ENCODE assay signal across 8 mouse cellular contexts in the genomic region with DNA sequence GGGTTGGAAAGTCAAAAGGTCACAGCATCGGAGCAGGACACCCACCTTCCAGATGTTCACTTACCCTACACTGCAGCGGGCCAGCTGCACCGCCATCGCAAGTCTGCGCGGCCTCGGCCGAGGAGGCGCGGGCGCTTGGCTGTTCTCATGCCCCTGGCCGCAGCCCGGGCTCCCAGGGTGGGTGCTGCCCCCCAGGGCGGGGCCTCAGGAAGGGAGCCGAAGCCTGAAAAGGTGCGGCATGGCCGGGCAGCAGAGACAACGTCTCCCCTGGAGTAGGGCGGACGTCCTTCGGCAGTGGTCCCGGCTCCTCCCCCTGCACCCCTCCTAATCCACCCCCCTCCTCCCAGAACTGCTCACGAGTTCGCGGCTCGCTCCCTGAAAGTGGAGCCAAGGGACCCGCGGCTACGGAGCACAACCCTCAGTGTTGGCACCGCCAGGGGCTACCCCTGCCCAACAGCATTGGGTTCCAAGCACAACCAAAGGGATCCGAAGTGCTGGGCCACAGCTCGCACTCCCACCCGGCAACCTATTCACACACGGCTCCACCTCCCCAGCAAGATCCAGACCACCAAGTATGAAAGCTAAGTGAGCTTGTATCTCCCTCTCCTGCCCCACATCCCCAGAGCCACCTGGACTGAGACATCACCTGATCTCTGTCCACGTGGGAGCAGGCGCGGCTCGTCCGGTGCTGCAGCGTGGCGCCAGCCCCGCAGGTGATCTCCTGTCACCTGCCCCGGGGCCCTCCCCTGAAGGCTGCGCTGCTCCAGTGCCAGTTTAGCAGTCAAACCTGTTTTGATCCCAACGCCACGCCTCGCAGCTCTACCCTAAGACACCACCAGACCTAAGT.
DNase-seq lines count a peak whose midpoint lies in the region; ATAC-seq and TF ChIP-seq lines count a peak whose summit lies in the region.

No protein-coding gene starts in this region.

- no peak overlapping the region for H3K27ac ChIP-seq in bone marrow, adult 2 months (ENCODE audit: control insufficient read depth, insufficient read depth, low read depth, low read length, poor library complexity)
- no peak overlapping the region for H3K27ac ChIP-seq in embryonic fibroblast, embryonic 13.5 days (ENCODE audit: insufficient read depth, low read length)
- peak overlapping the region; percentile 48; the same call in 1 of the 2 replicates for H3K27ac ChIP-seq in hindbrain, embryonic 16.5 days (ENCODE audit: low read depth, low read length)
- no peak overlapping the region for H3K27ac ChIP-seq in midbrain, embryonic 13.5 days

- no peak for TF ChIP-seq CTCF in bone marrow, adult 2 months (IDR thresholded peaks at IDR 0.05; ENCODE audit: control insufficient read depth, insufficient read depth, low read length)
- no peak for TF ChIP-seq CTCF in embryonic fibroblast, embryonic 13.5 days (IDR thresholded peaks at IDR 0.05; ENCODE audit: borderline replicate concordance, insufficient read depth, low read length)

- peak overlapping the region; percentile 96 for H3K4me2 ChIP-seq in hindbrain, embryonic 16.5 days (ENCODE audit: low read length)
- peak overlapping the region; percentile 99 for H3K4me2 ChIP-seq in midbrain, embryonic 13.5 days (replicated peaks)

- peak; percentile 42 for ATAC-seq in frontal cortex, adult (ENCODE audit: low TSS enrichment)
- peak; percentile 87 for ATAC-seq in hindbrain, embryonic 16.5 days
- peak; percentile 85 for ATAC-seq in midbrain, embryonic 13.5 days

- peak overlapping the region; percentile 69 for H3K9ac ChIP-seq in hindbrain, embryonic 16.5 days (ENCODE audit: low read depth, low read length)
- peak overlapping the region; percentile 74 for H3K9ac ChIP-seq in midbrain, embryonic 13.5 days (replicated peaks)

- H3K4me1 ChIP-seq in bone marrow, adult 2 months (ENCODE audit: control insufficient read depth, insufficient read depth, low read length): no peaks in the 10 kb centered on the region; the same call in 1 of the 2 replicates
- H3K4me1 ChIP-seq in embryonic fibroblast, embryonic 13.5 days (ENCODE audit: control insufficient read depth, insufficient read depth, low read length): peaks cover 2% of the 10 kb centered on the region; the same call in 1 of the 2 replicates
- peaks cover 5% of the 10 kb centered on the region for H3K4me1 ChIP-seq in hindbrain, embryonic 16.5 days (ENCODE audit: control insufficient read depth, insufficient read depth, low read depth, low read length)
- H3K4me1 ChIP-seq in midbrain, embryonic 13.5 days (replicated peaks): peaks cover 19% of the 10 kb centered on the region

- no peak for TF ChIP-seq POLR2A in bone marrow, adult 2 months (IDR thresholded peaks at IDR 0.05; ENCODE audit: borderline replicate concordance, control insufficient read depth, low read depth, low read length)
- no peak for TF ChIP-seq POLR2A in embryonic fibroblast, embryonic 13.5 days (IDR thresholded peaks at IDR 0.05; ENCODE audit: low read depth, low read length)

- no peaks in the 10 kb centered on the region for H3K27me3 ChIP-seq in hindbrain, embryonic 16.5 days (replicated peaks; ENCODE audit: control insufficient read depth, insufficient read depth, low read length)
- no peaks in the 10 kb centered on the region for H3K27me3 ChIP-seq in midbrain, embryonic 13.5 days

- no peaks in the 10 kb centered on the region for H3K36me3 ChIP-seq in hindbrain, embryonic 16.5 days (ENCODE audit: control insufficient read depth, insufficient read depth, low read length)
- no peaks in the 10 kb centered on the region for H3K36me3 ChIP-seq in midbrain, embryonic 13.5 days

- H3K4me3 ChIP-seq in bone marrow, adult 2 months (replicated peaks; ENCODE audit: control insufficient read depth, low read depth, low read length): peak overlapping the region; percentile 11
- peak overlapping the region; percentile 25 for H3K4me3 ChIP-seq in embryonic fibroblast, embryonic 13.5 days (ENCODE audit: insufficient read depth, low read length)
- H3K4me3 ChIP-seq in hindbrain, embryonic 16.5 days (ENCODE audit: low read length): peak overlapping the region; percentile 64
- H3K4me3 ChIP-seq in midbrain, embryonic 13.5 days (replicated peaks): peak overlapping the region; percentile 59

- DNase-seq in frontal cortex, postnatal 25 days (ENCODE audit: low spot score in 2 of 2): no peak
- peak; percentile 28 for DNase-seq in liver
- peak; percentile 9 for DNase-seq in testis, postnatal 14 days (ENCODE audit: low spot score)

- no peaks in the 10 kb centered on the region for H3K9me3 ChIP-seq in hindbrain, embryonic 16.5 days (ENCODE audit: control insufficient read depth, low read length)
- H3K9me3 ChIP-seq in midbrain, embryonic 13.5 days: no peaks in the 10 kb centered on the region

- WGBS in bone marrow, adult 2 months: under 1% methylated on average over 47 of the region's 47 CpGs
- under 1% methylated on average over 40 of the region's 47 CpGs for WGBS in hindbrain, embryonic 16.5 days
- WGBS in midbrain, embryonic 13.5 days: under 1% methylated on average over 45 of the region's 47 CpGs

Comparison
In these comparisons a context has a peak if more than half of its experiments do, and no peak if none do; other contexts are left out.
1. DNase-seq: peak in liver (single experiment) and testis, postnatal 14 days (single experiment); none in frontal cortex, postnatal 25 days (0 of 2).
2. H3K4me3 ChIP-seq: peak in every context shown above with its lines; median percentile 64 in hindbrain, embryonic 16.5 days; 59 in midbrain, embryonic 13.5 days; 25 in embryonic fibroblast, embryonic 13.5 days; 11 in bone marrow, adult 2 months.
3. Peak in every context shown above with its lines, with median percentiles within 50 percentile points of each other: ATAC-seq.